Mouse (Mus musculus) embryonic facial prominence, embryonic 10.5 days (tissue): ENCODE measurements around the gene Mvp. TPM values are rescaled to one million over a fixed set of nuclear protein-coding genes. Genes with fewer than 3 reads are reported as not detected.

Experiments used
- DNase-seq: peaks from one replicate; pipeline ENCODE4 v3.0.0-alpha.2; 2017; ENCODE audit warnings: low spot score
- H3K27ac ChIP-seq: fragments of 300-500 bp; sonication (generic); replicated peaks from 2 replicates; pipeline ENCODE4 v1.5.1; 2016; ENCODE audit warnings: mild to moderate bottlenecking
- H3K27me3 ChIP-seq: fragments of 300-500 bp; sonication (generic); replicated peaks from 2 replicates; pipeline ENCODE4 v1.6.1; 2016; ENCODE audit warnings: low read depth, mild to moderate bottlenecking; ENCODE audit not compliant: poor library complexity, severe bottlenecking
- H3K36me3 ChIP-seq: fragments of 300-500 bp; sonication (generic); replicated peaks from 2 replicates; pipeline ENCODE4 v1.6.1; 2016; ENCODE audit warnings: mild to moderate bottlenecking, moderate library complexity
- H3K4me1 ChIP-seq: fragments of 300-500 bp; sonication (generic); 2 replicates; pipeline ENCODE4 v1.6.1; 2016
- H3K4me3 ChIP-seq: fragments of 300-500 bp; sonication (generic); 2 replicates; pipeline ENCODE4 v1.5.1; 2016; ENCODE audit warnings: mild to moderate bottlenecking, moderate library complexity
- H3K9me3 ChIP-seq: fragments of 300-500 bp; sonication (generic); 2 replicates; pipeline ENCODE4 v1.6.1; 2016; ENCODE audit warnings: mild to moderate bottlenecking
- WGBS: fragments of 180-500 bp; shearing (Covaris S2); methylation state at CpG from one replicate; pipeline ENCODE4 v1.1.7; 2016; 5-methylcytosine and 5-hydroxymethylcytosine counted together
- polyA plus RNA-seq: library from polyadenylated mRNA; unstranded; fragments of >200 nt; fragmentation: Nextera tagmentation; extraction: Ambion mirVana; gene quantifications from 2 replicates; pipeline ENCODE4 v1.2.1, GENCODE M21; 2016

Mvp gene
- polyA plus RNA-seq, 1 experiment from 2014 or later = 4.1 TPM

- H3K36me3 ChIP-seq = peaks cover 52% of the 10 kb centered on the region
- peak within 1 kb of the TSS; percentile 97 for H3K27ac ChIP-seq
- H3K9me3 ChIP-seq = no peaks in the 10 kb centered on the region
- peak within 1 kb of the TSS; percentile 89 for H3K4me3 ChIP-seq
- H3K4me1 ChIP-seq = peaks cover 81% of the 10 kb centered on the region
- no peaks in the 10 kb centered on the region for H3K27me3 ChIP-seq
- DNase-seq = peak; percentile 98
- WGBS = 5% methylated on average over 39 of the region's 39 CpGs
These were observed 2.8 kb upstream of the Mvp start, which contains the start of gene Pagr1a for GRCm38 (mm10) chr7:127016971-127017949. Gene Pagr1a, minus strand, starts transcription at chr7:127017352.

GRCm38 (mm10) chr7:127016486-127016938, 2.1 kb upstream of the Mvp start:
- Histone ChIP-seq H3K4me1 (peaks cover 77% of the 10 kb centered on the region), H3K36me3 (peaks cover 51% of the 10 kb centered on the region), H3K4me3 (peak overlapping the region; percentile 89), H3K9me3 (no peaks in the 10 kb centered on the region), H3K27ac (peak overlapping the region; percentile 97), H3K27me3 (no peaks in the 10 kb centered on the region)
- DNase-seq = no peak
- under 1% methylated on average over 22 of the region's 22 CpGs for WGBS

- peaks cover 76% of the 10 kb centered on the region for H3K4me1 ChIP-seq
- peak within 1 kb of the TSS; percentile 97 for H3K27ac ChIP-seq
- peak within 1 kb of the TSS; percentile 89 for H3K4me3 ChIP-seq
- no peak for DNase-seq
- no peaks in the 10 kb centered on the region for H3K27me3 ChIP-seq
- H3K9me3 ChIP-seq = no peaks in the 10 kb centered on the region
- peaks cover 52% of the 10 kb centered on the region for H3K36me3 ChIP-seq
These were observed 1.9 kb upstream of the Mvp start, which contains the start of gene Pagr1b for GRCm38 (mm10) chr7:127016481-127016485. Gene Pagr1b, minus strand, starts transcription at chr7:127016484.

GRCm38 (mm10) chr7:127016081-127016480, 1.7 kb upstream of the Mvp start:
- H3K36me3 ChIP-seq = peaks cover 53% of the 10 kb centered on the region
- peak overlapping the region; percentile 89 for H3K4me3 ChIP-seq
- WGBS = under 1% methylated on average over 10 of the region's 10 CpGs
- H3K9me3 ChIP-seq = no peaks in the 10 kb centered on the region
- peak overlapping the region; percentile 97 for H3K27ac ChIP-seq
- H3K4me1 ChIP-seq = peaks cover 74% of the 10 kb centered on the region
- DNase-seq = peak; percentile 67
- H3K27me3 ChIP-seq = no peaks in the 10 kb centered on the region

- 93% methylated on average over 12 of the region's 12 CpGs for WGBS
- no peak for DNase-seq
- peaks cover 57% of the 10 kb centered on the region for H3K36me3 ChIP-seq
- H3K27me3 ChIP-seq = no peaks in the 10 kb centered on the region
- H3K9me3 ChIP-seq = no peaks in the 10 kb centered on the region
- H3K4me1 ChIP-seq = peaks cover 63% of the 10 kb centered on the region
- H3K27ac ChIP-seq = peak overlapping the region; percentile 97
- H3K4me3 ChIP-seq = peak overlapping the region; percentile 89
These were observed 572 bp upstream of the Mvp start for GRCm38 (mm10) chr7:127014993-127015392.

- peaks cover 47% of the 10 kb centered on the region for H3K4me1 ChIP-seq
- 96% methylated on average over 6 of the region's 6 CpGs for WGBS
These were observed 1.0 kb downstream of the Mvp start for GRCm38 (mm10) chr7:127013385-127013784.

GRCm38 (mm10) chr7:127012845-127013244, 1.6 kb downstream of the Mvp start:
- 95% methylated on average over 10 of the region's 10 CpGs for WGBS
- Histone ChIP-seq H3K4me1 (peaks cover 41% of the 10 kb centered on the region), H3K9me3 (no peaks in the 10 kb centered on the region), H3K4me3 (0 out of 2 replicates have a peak overlapping the region, but pooled peaks have one; percentile 6), H3K27me3 (no peaks in the 10 kb centered on the region), H3K27ac (no peak overlapping the region), H3K36me3 (peaks cover 51% of the 10 kb centered on the region)
- DNase-seq = no peak

More at GRCm38 (mm10) chr7:127013385-127013784, 1.0 kb downstream of the Mvp start:
- no peaks in the 10 kb centered on the region for H3K9me3 ChIP-seq
- DNase-seq = no peak
- peaks cover 51% of the 10 kb centered on the region for H3K36me3 ChIP-seq
- 0 out of 2 replicates have a peak overlapping the region, but pooled peaks have one; percentile 89 for H3K4me3 ChIP-seq
- no peaks in the 10 kb centered on the region for H3K27me3 ChIP-seq
- no peak overlapping the region for H3K27ac ChIP-seq

- Histone ChIP-seq H3K36me3 (peaks cover 51% of the 10 kb centered on the region), H3K9me3 (no peaks in the 10 kb centered on the region), H3K27me3 (no peaks in the 10 kb centered on the region), H3K27ac (no peak overlapping the region), H3K4me1 (peaks cover 36% of the 10 kb centered on the region), H3K4me3 (no peak overlapping the region)
- WGBS = 90% methylated on average over 6 of the region's 6 CpGs
- no peak for DNase-seq
These were observed 2.0 kb downstream of the Mvp start for GRCm38 (mm10) chr7:127012374-127012773.

- DNase-seq = no peak
- H3K4me3 ChIP-seq = no peak overlapping the region
- no peaks in the 10 kb centered on the region for H3K9me3 ChIP-seq
- H3K27ac ChIP-seq = no peak overlapping the region
- no peaks in the 10 kb centered on the region for H3K27me3 ChIP-seq
- peaks cover 51% of the 10 kb centered on the region for H3K36me3 ChIP-seq
- WGBS = 78% methylated on average over 2 of the region's 2 CpGs
- H3K4me1 ChIP-seq = peaks cover 32% of the 10 kb centered on the region
These were observed 2.7 kb downstream of the Mvp start for GRCm38 (mm10) chr7:127011717-127012116.

- Histone ChIP-seq H3K4me3 (no peak overlapping the region), H3K9me3 (no peaks in the 10 kb centered on the region), H3K27ac (no peak overlapping the region), H3K4me1 (peaks cover 26% of the 10 kb centered on the region), H3K36me3 (peaks cover 51% of the 10 kb centered on the region), H3K27me3 (no peaks in the 10 kb centered on the region)
- 90% methylated on average over 2 of the region's 2 CpGs for WGBS
- DNase-seq = no peak
These were observed 3.4 kb downstream of the Mvp start for GRCm38 (mm10) chr7:127011051-127011450.

GRCm38 (mm10) chr7:127009307-127010085, 4.9 kb downstream of the Mvp start:
- Histone ChIP-seq H3K4me1 (peaks cover 10% of the 10 kb centered on the region), H3K4me3 (no peak overlapping the region), H3K27ac (peak overlapping the region; percentile 64; the same call in 1 of the 2 replicates), H3K36me3 (peaks cover 36% of the 10 kb centered on the region), H3K9me3 (no peaks in the 10 kb centered on the region), H3K27me3 (no peaks in the 10 kb centered on the region)
- 87% methylated on average over 17 of the region's 17 CpGs for WGBS
- no peak for DNase-seq

GRCm38 (mm10) chr7:127008239-127009019, 6.0 kb downstream of the Mvp start:
- 73% methylated on average over 9 of the region's 9 CpGs for WGBS

More at GRCm38 (mm10) chr7:127008239-127009019, 6.0 kb downstream of the Mvp start:
- Histone ChIP-seq H3K27ac (peak overlapping the region; percentile 64), H3K27me3 (no peaks in the 10 kb centered on the region), H3K4me1 (0 out of 2 replicates have a peak, but pooled peaks cover 4% of the 10 kb centered on the region), H3K36me3 (peaks cover 25% of the 10 kb centered on the region), H3K4me3 (no peak overlapping the region), H3K9me3 (no peaks in the 10 kb centered on the region)
- DNase-seq = no peak
